Mouse (Mus musculus) liver, embryonic 14.5 days (tissue): ENCODE results near the gene Jmy. TPM values are rescaled to one million over a fixed set of nuclear protein-coding genes. Genes with fewer than 3 reads are reported as not detected.

Experiments used
- ATAC-seq: fragments of 200-750 bp; cut with Nextera tagmentation; 2 replicates; pipeline ENCODE4 v1.8.0; 2017; ENCODE audit warnings: moderate number of reproducible peaks, mild to moderate bottlenecking, moderate library complexity; ENCODE audit not compliant: insufficient read depth
- DNase-seq, 3 experiments: peaks; one replicate each; pipeline ENCODE4 v3.0.0-alpha.2; 2012 to 2013; ENCODE audit warnings: low read depth in 3 of 3, low spot score in 3 of 3
- H3K27ac ChIP-seq: fragments of 300-500 bp; sonication (generic); 2 replicates; pipeline ENCODE4 v1.5.1; 2014; ENCODE audit warnings: moderate library complexity, mild to moderate bottlenecking, control low read depth, inconsistent platforms
- H3K27me3 ChIP-seq: fragments of 300-500 bp; sonication (generic); 2 replicates; pipeline ENCODE4 v1.6.1; 2014; ENCODE audit warnings: mild to moderate bottlenecking, low read length, moderate library complexity; ENCODE audit not compliant: control insufficient read depth, insufficient read depth
- H3K36me3 ChIP-seq: fragments of 300-500 bp; sonication (generic); replicated peaks from 2 replicates; pipeline ENCODE4 v1.6.1; 2014; ENCODE audit warnings: low read depth; ENCODE audit not compliant: control insufficient read depth, insufficient read depth
- H3K4me1 ChIP-seq, 2 experiments: fragments of 200-500 bp in 1 of 2; fragments of 300-500 bp in 1 of 2; sonication (generic) in 1 of 2; replicated peaks; 2 replicates each; pipeline ENCODE4 v1.6.1; 2012 to 2014; ENCODE audit warnings: antibody characterized with exemption in 1 of 2, inconsistent platforms in 1 of 2, low read length in 1 of 2; ENCODE audit not compliant: control insufficient read depth in 2 of 2, insufficient read depth in 2 of 2
- H3K4me2 ChIP-seq: fragments of 300-500 bp; sonication (generic); 2 replicates; pipeline ENCODE4 v1.6.1; 2014; ENCODE audit warnings: low read depth, mild to moderate bottlenecking, control low read depth, moderate library complexity
- H3K4me3 ChIP-seq, 2 experiments: fragments of 200-500 bp in 1 of 2; fragments of 300-500 bp in 1 of 2; sonication (generic) in 1 of 2; 2 replicates each; pipeline ENCODE4 v1.5.1; 2012 to 2014; ENCODE audit warnings: low read depth in 2 of 2, low read length in 2 of 2, mild to moderate bottlenecking in 2 of 2, control low read depth in 1 of 2, inconsistent platforms in 1 of 2, moderate library complexity in 1 of 2; ENCODE audit not compliant: insufficient read depth in 1 of 2
- H3K9ac ChIP-seq: fragments of 300-500 bp; sonication (generic); replicated peaks from 2 replicates; pipeline ENCODE4 v1.6.1; 2014; ENCODE audit warnings: mild to moderate bottlenecking, control low read depth, moderate library complexity
- H3K9me3 ChIP-seq: fragments of 300-500 bp; sonication (generic); 2 replicates; pipeline ENCODE4 v1.6.1; 2016; ENCODE audit warnings: low read length, mixed read lengths; ENCODE audit not compliant: control insufficient read depth
- CTCF ChIP-seq: IDR thresholded peaks from 2 replicates; pipeline ENCODE4 v1.5.1; 2016; ENCODE audit warnings: antibody characterized with exemption, low read depth, control low read depth
- EP300 ChIP-seq: IDR thresholded peaks from 2 replicates; pipeline ENCODE4 v1.6.1; 2016; ENCODE audit warnings: antibody characterized with exemption, low read depth
- WGBS: fragments of 180-500 bp; shearing (Covaris S2); extraction: QIAGEN DNeasy Blood & Tissue Kit; methylation state at CpG from one replicate; pipeline ENCODE4 v1.1.7; 2014; ENCODE audit not compliant: insufficient replicate concordance; 5-methylcytosine and 5-hydroxymethylcytosine counted together
- polyA plus RNA-seq, 2 experiments: library from polyadenylated mRNA; depleted of rRNA in 1 of 2; stranded (reverse) in 1 of 2; unstranded in 1 of 2; fragments of >200 nt; fragmentation: Nextera tagmentation in 1 of 2; extraction: Ambion mirVana in 1 of 2; gene quantifications; 2 replicates each; pipeline versions ENCODE4 v1.2.1 to v1.2.3; 2012 to 2014

Jmy gene
- polyA plus RNA-seq, 2 experiments, result 2.3 to 2.8 TPM

- WGBS, result 88% methylated on average over 7 of the region's 7 CpGs
- peaks cover 16% of the 10 kb centered on the region for H3K36me3 ChIP-seq
- ATAC-seq (no peak), DNase-seq (no peak)
- TF ChIP-seq CTCF (no peak), EP300 (no peak)
- no peak overlapping the region for H3K4me3 ChIP-seq
- H3K9me3 ChIP-seq, result no peaks in the 10 kb centered on the region
- no peak overlapping the region for H3K4me2 ChIP-seq
- H3K27me3 ChIP-seq, result no peaks in the 10 kb centered on the region
- no peaks in the 10 kb centered on the region for H3K4me1 ChIP-seq
- H3K9ac ChIP-seq, result no peak overlapping the region
- no peak overlapping the region for H3K27ac ChIP-seq
Measured at GRCm38 (mm10) chr13:93459566-93459965, 40.0 kb downstream of the Jmy start.

GRCm38 (mm10) chr13:93458616-93459015 lies 41.0 kb downstream of the Jmy start:
- H3K4me2 ChIP-seq, result no peak overlapping the region
- H3K4me3 ChIP-seq, result no peak overlapping the region
- no peaks in the 10 kb centered on the region for H3K27me3 ChIP-seq
- H3K27ac ChIP-seq, result no peak overlapping the region
- H3K4me1 ChIP-seq, result no peaks in the 10 kb centered on the region
- H3K36me3 ChIP-seq, result peaks cover 22% of the 10 kb centered on the region
- DNase-seq (no peak), ATAC-seq (no peak)
- no peak overlapping the region for H3K9ac ChIP-seq
- no peaks in the 10 kb centered on the region for H3K9me3 ChIP-seq
- WGBS, result 84% methylated on average over 4 of the region's 4 CpGs
- TF ChIP-seq EP300 (no peak), CTCF (no peak)

GRCm38 (mm10) chr13:93453275-93453674 lies 46.3 kb downstream of the Jmy start:
- DNase-seq (no peak), ATAC-seq (no peak)
- H3K4me3 ChIP-seq, result no peak overlapping the region
- peaks cover 33% of the 10 kb centered on the region for H3K36me3 ChIP-seq
- H3K27me3 ChIP-seq, result no peaks in the 10 kb centered on the region
- H3K9me3 ChIP-seq, result no peaks in the 10 kb centered on the region
- H3K27ac ChIP-seq, result no peak overlapping the region
- H3K4me1 ChIP-seq, result no peaks in the 10 kb centered on the region
- TF ChIP-seq CTCF (no peak), EP300 (no peak)
- H3K4me2 ChIP-seq, result no peak overlapping the region
- H3K9ac ChIP-seq, result no peak overlapping the region
- 95% methylated on average over 6 of the region's 6 CpGs for WGBS

- H3K4me3 ChIP-seq, result no peak overlapping the region
- WGBS, result 75% methylated on average over 3 of the region's 3 CpGs
- H3K27me3 ChIP-seq, result no peaks in the 10 kb centered on the region
- H3K9ac ChIP-seq, result no peak overlapping the region
- DNase-seq (no peak), ATAC-seq (peak; percentile 35; the same call in 1 of the 2 replicates)
- no peaks in the 10 kb centered on the region for H3K9me3 ChIP-seq
- no peaks in the 10 kb centered on the region for H3K4me1 ChIP-seq
- TF ChIP-seq EP300 (no peak), CTCF (no peak)
- no peak overlapping the region for H3K27ac ChIP-seq
- peaks cover 17% of the 10 kb centered on the region for H3K36me3 ChIP-seq
- no peak overlapping the region for H3K4me2 ChIP-seq
Measured at GRCm38 (mm10) chr13:93440167-93440566, 59.4 kb downstream of the Jmy start.

- H3K4me2 ChIP-seq, result peak overlapping the region; percentile 66
- peak overlapping the region; percentile 63 for H3K9ac ChIP-seq
- no peaks in the 10 kb centered on the region for H3K9me3 ChIP-seq
- no peaks in the 10 kb centered on the region for H3K27me3 ChIP-seq
- whole genome bisulfite sequencing, result 85% methylated on average over 1 of the region's 1 CpGs
- H3K4me3 ChIP-seq, result no peak overlapping the region
- H3K4me1 ChIP-seq, result peaks cover 35 to 40% of the 10 kb centered on the region in 2 experiments
- DNase-seq (no peak), ATAC-seq (no peak)
- TF ChIP-seq EP300, result no peak
- TF ChIP-seq CTCF, result no peak
- peak overlapping the region; percentile 99 for H3K27ac ChIP-seq
- peaks cover 6% of the 10 kb centered on the region for H3K36me3 ChIP-seq
Measured at GRCm38 (mm10) chr13:93429205-93429604, 70.4 kb downstream of the Jmy start.
